Mouse (Mus musculus) liver, postnatal 0 days (tissue): ENCODE results near the gene Nxnl1.

Experiments
- CTCF ChIP-seq: sonication (generic); IDR thresholded peaks from 2 replicates; pipeline ENCODE4 v1.5.1; 2016; ENCODE audit warnings: antibody characterized with exemption, low read depth
- EP300 ChIP-seq: IDR thresholded peaks from 2 replicates; pipeline ENCODE4 v1.6.1; 2016; ENCODE audit warnings: antibody characterized with exemption, low read depth, mild to moderate bottlenecking

DNA sequence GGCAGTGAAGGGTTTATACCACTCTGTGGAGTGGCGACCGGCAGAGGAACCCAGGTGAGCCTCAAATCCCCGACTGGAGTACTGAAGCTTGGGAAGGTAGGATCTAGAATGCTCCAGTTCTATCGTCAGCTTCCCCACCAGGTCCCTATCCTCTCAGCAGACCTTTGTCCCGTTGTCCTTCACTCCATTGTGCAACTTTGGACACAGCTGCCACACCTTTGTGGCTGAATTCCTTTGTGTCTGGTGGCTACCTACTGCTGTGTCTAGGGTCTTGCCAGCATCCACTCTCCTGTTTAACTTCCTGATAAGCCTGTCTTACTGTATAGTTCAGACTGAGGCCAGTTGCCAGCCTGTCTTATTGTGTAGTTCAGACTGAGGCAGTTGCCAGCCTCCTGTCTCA, 45.7 kb upstream of the Nxnl1 start:
- no peak for TF ChIP-seq CTCF
- TF ChIP-seq EP300: no peak
